Mouse (Mus musculus): ENCODE measurements around the gene Hsbp1. TPM values are rescaled to one million over a fixed set of nuclear protein-coding genes. Genes with fewer than 3 reads are reported as not detected.

Hsbp1 gene
- total RNA-seq, 4 experiments from 2014 or later, result 307 to 316 (median 311) TPM

DNA sequence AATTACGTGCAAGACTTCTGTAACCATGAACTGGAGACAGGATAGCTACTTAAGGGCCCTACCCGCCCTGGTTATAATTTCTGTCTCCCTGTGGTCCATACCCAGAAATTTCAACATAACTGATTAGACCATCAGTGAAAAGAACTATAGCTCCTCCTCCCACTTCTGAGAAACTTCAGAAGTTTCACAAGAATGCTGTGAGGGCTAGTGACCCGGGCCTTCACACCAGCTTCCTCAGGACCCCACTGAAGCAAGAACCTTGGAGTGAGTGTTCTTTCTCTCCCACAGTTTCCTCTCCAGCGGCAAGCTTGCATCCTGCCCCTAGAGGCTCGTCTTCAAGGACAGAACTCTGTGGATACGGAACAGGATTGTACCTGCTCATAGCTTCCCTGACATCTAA lies 41.6 kb downstream of the Hsbp1 start:
- no peak for DNase-seq (ENCODE audit: low spot score in 2 of 2)

DNA sequence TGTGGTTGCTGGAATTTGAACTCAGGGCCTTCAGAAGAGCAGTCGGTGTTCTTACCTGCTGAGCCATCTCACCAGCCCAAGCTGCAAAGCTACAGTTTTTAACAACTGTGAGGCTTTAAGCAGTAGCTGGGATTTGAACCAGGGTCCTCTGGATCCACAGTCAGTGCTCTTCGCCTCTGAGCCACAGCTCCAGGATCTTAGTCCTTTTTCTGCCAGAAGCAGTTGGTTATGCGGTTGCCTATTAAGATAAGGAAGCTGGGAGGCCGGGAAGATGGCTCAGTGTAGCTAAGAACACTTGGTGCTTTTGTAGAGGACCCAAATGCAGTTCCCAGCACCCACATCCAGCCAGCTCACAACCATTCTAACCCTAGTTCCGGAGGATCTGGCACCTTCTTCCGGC lies 42.7 kb downstream of the Hsbp1 start:
- DNase-seq (ENCODE audit: low spot score in 2 of 2), result no peak

DNA sequence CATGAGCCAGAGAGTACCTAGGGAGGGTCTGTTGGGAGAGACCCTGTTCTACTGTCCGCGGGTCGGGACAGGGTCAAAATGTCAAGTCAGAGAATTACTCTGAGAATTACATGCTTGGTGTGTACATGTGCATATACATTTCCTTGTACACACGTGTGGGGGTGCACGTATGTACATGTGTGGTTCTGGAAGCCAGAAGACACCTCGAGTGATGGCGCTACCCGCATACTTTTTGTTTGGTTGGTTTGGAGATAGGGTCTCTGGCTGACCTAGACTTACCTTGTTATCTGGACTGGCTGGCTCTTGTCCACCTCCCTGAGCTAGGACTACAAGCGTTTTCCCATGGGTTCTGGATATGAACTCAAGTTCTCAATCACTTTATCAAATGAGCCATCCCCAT lies 49.8 kb downstream of the Hsbp1 start:
- no peak for DNase-seq (ENCODE audit: low spot score in 2 of 2)

DNA sequence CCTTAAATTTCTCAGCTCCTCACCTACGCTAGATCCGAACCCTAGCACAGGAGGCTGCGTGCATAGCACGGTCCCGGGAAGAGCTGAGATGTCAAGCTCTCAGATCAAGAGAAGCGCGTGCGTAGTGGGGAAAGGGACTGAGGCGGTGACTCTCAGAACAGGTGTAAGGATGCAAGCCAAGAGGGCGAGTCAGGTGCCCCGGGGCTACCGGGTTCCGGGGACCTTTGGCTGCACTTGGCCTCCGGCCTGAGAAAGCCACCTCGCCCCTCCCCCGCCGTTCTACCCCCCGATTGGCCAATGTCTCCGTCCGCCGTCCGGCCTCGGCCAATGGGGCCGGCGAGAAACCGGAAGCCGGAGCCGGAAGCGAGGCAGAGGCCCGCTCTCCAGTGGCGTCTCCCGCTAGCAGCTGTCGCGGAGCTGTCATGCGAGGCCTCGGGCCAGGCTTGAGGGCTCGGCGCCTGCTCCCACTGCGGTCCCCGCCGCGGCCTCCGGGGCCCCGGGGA lies 50.3 kb downstream of the Hsbp1 start, which contains the start of gene Mlycd:
Mlycd (plus strand) TSS at position 355 of the 503 bp plus-strand sequence.
- DNase-seq (ENCODE audit: low spot score in 2 of 2), result peak; percentile 86 to 91

DNA sequence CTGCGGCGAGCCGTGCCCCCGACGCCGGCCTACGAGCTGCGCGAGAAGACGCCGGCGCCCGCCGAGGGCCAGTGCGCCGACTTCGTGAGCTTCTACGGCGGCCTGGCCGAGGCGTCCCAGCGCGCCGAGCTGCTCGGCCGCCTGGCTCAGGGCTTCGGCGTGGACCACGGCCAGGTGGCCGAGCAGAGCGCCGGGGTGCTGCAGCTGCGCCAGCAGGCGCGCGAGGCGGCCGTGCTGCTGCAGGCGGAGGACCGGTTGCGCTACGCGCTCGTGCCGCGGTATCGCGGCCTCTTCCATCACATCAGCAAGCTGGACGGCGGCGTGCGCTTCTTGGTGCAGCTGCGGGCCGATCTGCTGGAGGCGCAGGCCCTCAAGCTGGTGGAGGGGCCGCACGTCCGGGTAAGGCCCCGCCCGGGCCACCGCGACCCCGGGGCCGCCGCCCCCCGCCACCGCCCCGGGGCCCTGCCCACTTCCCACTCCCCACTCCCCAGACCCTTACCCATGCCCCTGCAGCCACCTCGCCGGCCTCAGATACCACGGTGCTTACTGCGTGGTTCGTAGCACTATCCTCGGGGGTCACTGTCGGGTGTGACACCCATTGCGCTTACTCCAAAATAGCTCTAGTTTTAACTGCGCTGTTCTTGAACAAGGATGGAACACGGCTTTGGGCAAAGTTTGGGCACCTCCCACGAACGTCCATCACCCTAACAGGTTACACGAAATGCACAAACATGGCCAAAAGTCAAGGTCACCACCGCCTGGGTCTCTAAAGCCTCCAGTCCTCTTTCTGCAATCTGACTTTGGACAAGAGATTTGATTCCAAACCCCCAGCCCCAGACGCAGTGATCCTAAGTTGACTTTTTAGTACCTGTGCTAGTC lies 51.0 kb downstream of the Hsbp1 start:
- DNase-seq (ENCODE audit: low spot score in 2 of 2), result no peak

Other genes with a start within 250 kb of the Hsbp1 start
- gene Mlycd, start 50.4 kb downstream of the Hsbp1 start, total RNA-seq (2022), result 10 to 100 TPM; 26.3 to 28.5 (median 27.2) TPM
- gene Osgin1, start 89.6 kb downstream of the Hsbp1 start, total RNA-seq (2022), result 1 to 10 TPM in 2 of 4 experiments, under 1 TPM in 2; 0.22 to 1.2 (median 0.91) TPM
- gene Necab2, start 102.2 kb downstream of the Hsbp1 start, total RNA-seq (2022), result 100 to 1,000 TPM; 104 to 119 (median 115) TPM
- under 1 TPM in 3 of 4 experiments, not detected in 1; 0.23 to 0.41 (median 0.40) TPM for gene Slc38a8, start 157.2 kb downstream of the Hsbp1 start, total RNA-seq (2022)
- 10 to 100 TPM; 75.6 to 83.8 (median 80.9) TPM for gene Mbtps1, start 214.2 kb downstream of the Hsbp1 start, total RNA-seq (2022)
- gene Hsdl1, start 230.7 kb downstream of the Hsbp1 start, total RNA-seq (2022), result 10 to 100 TPM; 43.8 to 51.8 (median 49.7) TPM
- gene Dnaaf1, start 230.7 kb downstream of the Hsbp1 start, total RNA-seq (2022), result under 1 TPM; 0.13 to 0.43 (median 0.17) TPM

All from layer of hippocampus, adult 8-10 months (tissue).